Comparison of ENCODE assay signal across 19 mouse cellular contexts in genomic region chrX:109126847-109127246, GRCm38 (mm10).
"Had no signal": no experiment of that assay in that cellular context is flagged by ENCODE, and none has a peak within 500 bp of the region (broad histone marks: within the 10 kb centered on the region; RNA-seq: fewer than 3 reads in every experiment).

No protein-coding gene starts in this region.

- H3K27ac ChIP-seq: intestine, embryonic 15.5 days; limb, embryonic 12.5 days; limb, embryonic 15.5 days; midbrain, embryonic 12.5 days; midbrain, embryonic 15.5 days; neural tube, embryonic 12.5 days; neural tube, embryonic 15.5 days; stomach, embryonic 15.5 days had no signal

- DNase-seq: kidney, adult 11 months; kidney, adult 8-10 months; kidney, postnatal 14 days; kidney, postnatal 4 days; left cerebral cortex, postnatal 4 days; lung, postnatal 10 days; right cerebral cortex, adult 18-20 months; right cerebral cortex, postnatal 25 days; spleen, adult 18-20 months; thymus, postnatal 36 days had no signal

- H3K9ac ChIP-seq: intestine, embryonic 15.5 days; limb, embryonic 12.5 days; limb, embryonic 15.5 days; lung, embryonic 15.5 days; midbrain, embryonic 12.5 days; midbrain, embryonic 15.5 days; neural tube, embryonic 12.5 days; neural tube, embryonic 15.5 days; stomach, embryonic 15.5 days had no signal

- H3K36me3 ChIP-seq: intestine, embryonic 15.5 days; limb, embryonic 12.5 days; limb, embryonic 15.5 days; lung, embryonic 15.5 days; midbrain, embryonic 12.5 days; midbrain, embryonic 15.5 days; neural tube, embryonic 12.5 days; neural tube, embryonic 15.5 days; stomach, embryonic 15.5 days had no signal

- H3K4me2 ChIP-seq: intestine, embryonic 15.5 days; limb, embryonic 12.5 days; limb, embryonic 15.5 days; lung, embryonic 15.5 days; midbrain, embryonic 12.5 days; midbrain, embryonic 15.5 days; neural tube, embryonic 12.5 days; neural tube, embryonic 15.5 days; stomach, embryonic 15.5 days had no signal

- H3K27me3 ChIP-seq: intestine, embryonic 15.5 days; limb, embryonic 12.5 days; limb, embryonic 15.5 days; lung, embryonic 15.5 days; midbrain, embryonic 12.5 days; midbrain, embryonic 15.5 days; neural tube, embryonic 12.5 days; neural tube, embryonic 15.5 days; stomach, embryonic 15.5 days had no signal

- ATAC-seq: midbrain, embryonic 15.5 days had no signal

- H3K4me3 ChIP-seq: intestine, embryonic 15.5 days; limb, embryonic 12.5 days; limb, embryonic 15.5 days; lung, embryonic 15.5 days; midbrain, embryonic 12.5 days; midbrain, embryonic 15.5 days; neural tube, embryonic 12.5 days; neural tube, embryonic 15.5 days; stomach, embryonic 15.5 days had no signal

- H3K9me3 ChIP-seq: intestine, embryonic 15.5 days; limb, embryonic 12.5 days; limb, embryonic 15.5 days; lung, embryonic 15.5 days; midbrain, embryonic 12.5 days; midbrain, embryonic 15.5 days; neural tube, embryonic 12.5 days; neural tube, embryonic 15.5 days; stomach, embryonic 15.5 days had no signal

- H3K4me1 ChIP-seq: limb, embryonic 12.5 days; limb, embryonic 15.5 days; midbrain, embryonic 12.5 days; midbrain, embryonic 15.5 days; neural tube, embryonic 12.5 days; neural tube, embryonic 15.5 days; stomach, embryonic 15.5 days had no signal
